Mouse (Mus musculus): Measurements from ENCODE around the gene Dcx. TPM values are rescaled to one million over a fixed set of nuclear protein-coding genes. Genes with fewer than 3 reads are reported as not detected.

Gene Dcx
- polyA plus RNA-seq (2014; fragmentation: Nextera tagmentation; extraction: Ambion mirVana): 348 and 397 TPM in 2 replicates

DNA sequence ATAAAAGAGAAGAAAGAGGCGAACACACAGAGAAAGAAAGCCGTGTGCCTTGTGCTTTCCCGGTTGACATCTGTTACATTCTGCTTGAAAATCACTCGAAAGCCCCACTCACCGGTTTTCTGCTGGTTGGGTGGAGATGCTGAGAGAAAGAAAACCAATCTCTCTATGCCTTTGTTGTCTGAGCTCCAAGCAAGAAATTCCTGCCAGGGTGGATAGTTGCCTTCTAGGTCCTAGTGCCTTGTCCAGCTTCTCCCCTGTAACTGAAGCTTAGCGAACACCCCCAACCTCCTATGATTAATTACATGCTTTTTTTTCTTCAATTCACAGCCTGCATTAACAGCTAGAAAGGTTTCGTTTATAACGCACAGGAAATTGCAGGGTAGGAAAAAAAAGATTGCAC is at the start of gene Dcx:
Gene Dcx, minus strand, starts transcription at position 354 of the 400 bp plus-strand sequence.
- WGBS: 32% methylated on average over 8 of the region's 8 CpGs
- ATAC-seq (ENCODE audit: low read depth): peak; percentile 87

DNA sequence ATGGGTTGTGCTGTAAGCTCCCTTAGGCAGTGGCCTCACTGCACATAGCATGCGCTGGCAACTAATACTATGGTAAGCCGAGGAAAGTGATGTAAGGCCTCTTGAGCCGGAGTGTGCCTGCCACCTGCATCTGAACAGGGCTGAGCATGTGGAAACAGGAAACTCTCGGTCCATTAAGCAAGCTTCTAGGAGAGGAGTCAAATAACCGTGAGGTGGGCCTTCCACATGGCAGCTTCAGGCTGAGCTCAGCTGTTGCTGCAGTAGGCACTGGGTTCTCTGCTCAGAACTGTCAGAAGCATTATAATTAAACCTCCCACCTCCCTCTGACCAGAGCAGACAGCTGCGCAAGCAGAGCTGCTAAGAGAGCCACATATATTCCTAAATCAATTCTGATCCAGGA is 33.1 kb upstream of the Dcx start:
- no peak overlapping the region for H3K4me3 ChIP-seq (ENCODE audit: low read depth, low read length)
- H3K9me3 ChIP-seq (ENCODE audit: control insufficient read depth, low read length): no peaks in the 10 kb centered on the region
- WGBS: 58% methylated on average over 6 of the region's 6 CpGs
- no peaks in the 10 kb centered on the region for H3K4me1 ChIP-seq (ENCODE audit: control insufficient read depth, insufficient read depth, low read length)
- no peaks in the 10 kb centered on the region for H3K36me3 ChIP-seq (ENCODE audit: control insufficient read depth, insufficient read depth, low read length)
- ATAC-seq (ENCODE audit: low read depth): peak; percentile 24; the same call in 1 of the 2 replicates
- no peak overlapping the region for H3K27ac ChIP-seq (ENCODE audit: low read depth, low read length)
- no peak overlapping the region for H3K4me2 ChIP-seq (ENCODE audit: low read depth, low read length)
- H3K9ac ChIP-seq (replicated peaks; ENCODE audit: low read depth, low read length): no peak overlapping the region
- no peaks in the 10 kb centered on the region for H3K27me3 ChIP-seq (ENCODE audit: control insufficient read depth, insufficient read depth, low read length)

More for the DNA sequence above, at the start of gene Dcx:
- H3K27ac ChIP-seq (ENCODE audit: low read depth, low read length): peak within 1 kb of the TSS; percentile 83
- H3K27me3 ChIP-seq (ENCODE audit: control insufficient read depth, insufficient read depth, low read length): no peaks in the 10 kb centered on the region
- peak within 1 kb of the TSS; percentile 26; the same call in 1 of the 2 replicates for H3K4me2 ChIP-seq (ENCODE audit: low read depth, low read length)
- peak within 1 kb of the TSS; percentile 35 for H3K4me3 ChIP-seq (ENCODE audit: low read depth, low read length)
- H3K9me3 ChIP-seq (ENCODE audit: control insufficient read depth, low read length): no peaks in the 10 kb centered on the region
- peak within 1 kb of the TSS; percentile 64 for H3K9ac ChIP-seq (replicated peaks; ENCODE audit: low read depth, low read length)
- H3K4me1 ChIP-seq (ENCODE audit: control insufficient read depth, insufficient read depth, low read length): 0 out of 2 replicates have a peak, but pooled peaks cover 4% of the 10 kb centered on the region
- H3K36me3 ChIP-seq (ENCODE audit: control insufficient read depth, insufficient read depth, low read length): no peaks in the 10 kb centered on the region

DNA sequence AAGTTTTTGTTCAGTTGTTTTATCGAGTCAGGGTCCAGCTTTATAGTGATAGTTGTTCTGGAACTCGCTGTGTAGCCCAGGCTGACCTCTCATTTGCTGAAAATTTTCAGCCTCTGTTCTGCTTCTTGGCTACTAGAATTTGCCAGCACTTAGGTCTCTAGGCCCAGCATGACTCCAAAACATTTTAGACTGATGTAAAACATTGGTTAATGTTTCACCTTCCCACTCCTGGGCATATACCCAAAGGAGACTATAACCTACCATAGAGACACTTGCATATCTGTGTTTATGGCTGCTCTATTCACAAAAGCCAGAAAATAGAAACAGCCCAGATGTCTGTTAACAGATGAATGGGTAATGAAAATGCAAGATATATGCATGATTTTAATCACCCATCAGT is 560 bp upstream of the Dcx start:
- H3K9ac ChIP-seq (replicated peaks; ENCODE audit: low read depth, low read length): no peak overlapping the region
- WGBS: 71% methylated on average over 2 of the region's 2 CpGs
- no peaks in the 10 kb centered on the region for H3K36me3 ChIP-seq (ENCODE audit: control insufficient read depth, insufficient read depth, low read length)
- 0 out of 2 replicates have a peak, but pooled peaks have one; percentile 12 for ATAC-seq (ENCODE audit: low read depth)
- no peak overlapping the region for H3K27ac ChIP-seq (ENCODE audit: low read depth, low read length)
- H3K4me1 ChIP-seq (ENCODE audit: control insufficient read depth, insufficient read depth, low read length): 0 out of 2 replicates have a peak, but pooled peaks cover 3% of the 10 kb centered on the region
- no peaks in the 10 kb centered on the region for H3K27me3 ChIP-seq (ENCODE audit: control insufficient read depth, insufficient read depth, low read length)
- no peaks in the 10 kb centered on the region for H3K9me3 ChIP-seq (ENCODE audit: control insufficient read depth, low read length)
- no peak overlapping the region for H3K4me3 ChIP-seq (ENCODE audit: low read depth, low read length)
- H3K4me2 ChIP-seq (ENCODE audit: low read depth, low read length): peak overlapping the region; percentile 26; the same call in 1 of the 2 replicates

DNA sequence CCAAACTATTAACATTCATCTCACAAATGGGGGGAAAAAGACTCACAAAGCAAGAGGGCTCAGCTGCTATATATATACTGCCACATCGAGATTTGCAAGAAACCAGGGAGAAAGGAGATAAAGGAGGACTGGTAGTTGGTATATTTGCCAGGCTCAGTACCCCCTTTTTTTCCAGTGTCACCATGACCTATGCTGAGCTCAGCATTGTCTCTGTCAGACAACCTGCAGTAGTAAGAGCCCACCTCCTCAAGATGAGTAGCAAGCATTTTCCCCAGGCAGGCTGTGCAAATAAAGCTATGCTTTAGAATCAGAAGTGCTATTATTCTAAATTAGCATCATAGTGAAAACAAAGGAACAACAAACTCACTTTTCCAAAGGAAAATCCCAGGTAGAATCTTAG is 581 bp downstream of the Dcx start:
- peak overlapping the region; percentile 64 for H3K9ac ChIP-seq (replicated peaks; ENCODE audit: low read depth, low read length)
- ATAC-seq (ENCODE audit: low read depth): peak; percentile 65
- no peaks in the 10 kb centered on the region for H3K36me3 ChIP-seq (ENCODE audit: control insufficient read depth, insufficient read depth, low read length)
- WGBS: 29% methylated on average over 1 of the region's 1 CpGs
- H3K27ac ChIP-seq (ENCODE audit: low read depth, low read length): peak overlapping the region; percentile 83
- peak overlapping the region; percentile 35 for H3K4me3 ChIP-seq (ENCODE audit: low read depth, low read length)
- H3K4me2 ChIP-seq (ENCODE audit: low read depth, low read length): no peak overlapping the region
- no peaks in the 10 kb centered on the region for H3K27me3 ChIP-seq (ENCODE audit: control insufficient read depth, insufficient read depth, low read length)
- 0 out of 2 replicates have a peak, but pooled peaks cover 5% of the 10 kb centered on the region for H3K4me1 ChIP-seq (ENCODE audit: control insufficient read depth, insufficient read depth, low read length)
- no peaks in the 10 kb centered on the region for H3K9me3 ChIP-seq (ENCODE audit: control insufficient read depth, low read length)

DNA sequence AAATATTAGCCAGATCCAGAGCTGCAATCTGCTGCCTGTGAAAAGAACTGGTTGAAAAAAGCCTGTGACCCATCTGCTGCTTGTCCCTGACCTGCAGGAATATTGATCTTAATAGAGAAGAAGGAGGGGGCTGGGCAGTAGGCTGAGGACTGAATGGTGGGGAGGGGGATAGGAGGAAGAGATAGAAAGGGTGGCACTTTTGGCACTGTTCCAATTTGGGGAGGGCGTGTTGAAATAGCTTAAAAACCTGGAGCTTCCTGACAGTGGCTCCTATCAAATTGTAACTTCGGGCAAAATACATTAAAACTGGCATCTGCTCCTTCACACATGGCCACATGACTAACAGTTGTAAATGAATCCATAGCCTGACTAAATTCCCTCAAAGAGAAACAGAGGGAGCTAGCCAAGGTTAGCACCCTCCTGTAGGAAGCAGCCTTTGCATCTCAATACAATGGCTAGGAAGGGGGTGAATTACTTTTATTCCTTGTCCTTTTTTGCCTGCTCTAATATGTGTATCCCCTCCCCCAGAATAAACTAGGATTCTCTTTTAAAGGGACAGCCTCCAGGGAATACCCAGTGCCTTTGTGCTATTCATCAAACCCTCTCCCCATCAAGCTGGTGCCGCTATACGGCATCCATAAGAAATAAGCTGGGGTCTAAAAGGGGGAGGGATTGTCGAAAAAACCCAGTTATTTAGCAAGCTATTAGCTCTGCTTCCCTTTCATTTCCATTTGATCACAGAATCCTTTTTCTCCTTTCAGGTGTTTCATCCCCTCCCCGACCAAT is 1.5 kb downstream of the Dcx start:
- peak overlapping the region; percentile 52 for H3K4me2 ChIP-seq (ENCODE audit: low read depth, low read length)
- WGBS: 27% methylated on average over 6 of the region's 6 CpGs
- peak; percentile 78 for ATAC-seq (ENCODE audit: low read depth)
- H3K4me1 ChIP-seq (ENCODE audit: control insufficient read depth, insufficient read depth, low read length): peaks cover 10% of the 10 kb centered on the region; the same call in 1 of the 2 replicates
- H3K27ac ChIP-seq (ENCODE audit: low read depth, low read length): peak overlapping the region; percentile 83
- H3K27me3 ChIP-seq (ENCODE audit: control insufficient read depth, insufficient read depth, low read length): no peaks in the 10 kb centered on the region
- H3K9ac ChIP-seq (replicated peaks; ENCODE audit: low read depth, low read length): peak overlapping the region; percentile 64
- H3K4me3 ChIP-seq (ENCODE audit: low read depth, low read length): peak overlapping the region; percentile 35
- no peaks in the 10 kb centered on the region for H3K36me3 ChIP-seq (ENCODE audit: control insufficient read depth, insufficient read depth, low read length)
- H3K9me3 ChIP-seq (ENCODE audit: control insufficient read depth, low read length): no peaks in the 10 kb centered on the region

DNA sequence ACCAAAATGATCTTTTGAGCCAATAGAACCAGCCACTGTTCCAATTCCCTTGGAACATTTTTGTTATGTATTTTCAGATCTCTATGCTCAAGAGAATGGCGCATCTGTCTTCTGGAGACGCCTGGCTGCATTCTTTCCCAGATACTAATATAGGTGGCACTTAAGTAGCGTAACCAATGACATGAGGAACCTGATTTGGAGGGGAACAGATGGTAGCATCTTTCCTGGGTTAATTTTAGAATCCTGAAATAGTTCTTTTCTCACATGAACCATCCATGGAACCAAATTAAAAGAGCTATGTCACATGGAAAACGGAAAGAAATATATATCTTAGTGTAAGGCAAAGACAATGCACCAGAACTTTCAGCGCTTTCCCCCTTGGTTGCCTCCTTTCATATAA is 11.0 kb downstream of the Dcx start:
- ATAC-seq (ENCODE audit: low read depth): no peak
- WGBS: 73% methylated on average over 5 of the region's 5 CpGs

DNA sequence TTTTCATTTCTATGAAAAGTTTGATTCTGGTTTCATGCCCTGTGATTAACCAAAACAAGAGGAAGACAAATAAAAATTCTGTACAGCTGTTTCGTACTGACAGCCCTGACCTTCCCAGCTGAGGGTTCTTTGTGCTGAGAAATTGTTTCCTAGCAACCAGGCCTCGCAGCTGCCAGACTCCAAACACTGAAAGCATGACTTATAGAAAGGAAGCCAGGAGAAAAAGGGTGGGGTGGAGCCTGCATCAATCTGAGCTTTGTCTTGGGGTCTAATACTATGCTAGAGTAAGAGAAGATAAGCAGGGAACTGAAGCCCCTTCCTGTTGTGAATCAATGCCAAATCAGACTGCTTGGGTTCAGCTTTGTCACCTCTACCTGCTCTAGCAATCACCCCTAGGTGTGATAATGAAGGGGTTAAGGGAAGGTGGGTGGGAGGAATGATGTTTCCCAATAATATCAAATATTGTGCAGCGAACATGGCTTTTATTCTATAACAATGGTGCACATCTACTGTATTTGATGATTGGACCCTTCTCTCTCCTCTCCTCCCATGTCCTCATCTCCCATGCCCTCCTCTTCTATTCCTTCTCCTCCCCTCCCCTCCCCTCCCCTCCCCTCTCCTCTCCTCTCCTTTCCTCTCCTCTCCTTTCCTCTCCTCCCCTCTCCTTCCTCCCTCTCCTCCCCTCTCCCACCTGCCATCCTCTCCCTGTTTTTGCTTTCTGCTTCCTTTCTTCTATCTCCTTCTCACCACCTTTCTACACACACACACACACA is 26.2 kb downstream of the Dcx start:
- peaks cover 12% of the 10 kb centered on the region; the same call in 1 of the 2 replicates for H3K4me1 ChIP-seq (ENCODE audit: control insufficient read depth, insufficient read depth, low read length)
- no peaks in the 10 kb centered on the region for H3K9me3 ChIP-seq (ENCODE audit: control insufficient read depth, low read length)
- H3K27ac ChIP-seq (ENCODE audit: low read depth, low read length): peak overlapping the region; percentile 40; the same call in 1 of the 2 replicates
- ATAC-seq (ENCODE audit: low read depth): peak; percentile 52
- H3K4me2 ChIP-seq (ENCODE audit: low read depth, low read length): no peak overlapping the region; the same call in 1 of the 2 replicates
- WGBS: 30% methylated on average over 3 of the region's 3 CpGs
- H3K27me3 ChIP-seq (ENCODE audit: control insufficient read depth, insufficient read depth, low read length): no peaks in the 10 kb centered on the region
- no peak overlapping the region for H3K4me3 ChIP-seq (ENCODE audit: low read depth, low read length)
- no peak overlapping the region for H3K9ac ChIP-seq (replicated peaks; ENCODE audit: low read depth, low read length)
- no peaks in the 10 kb centered on the region for H3K36me3 ChIP-seq (ENCODE audit: control insufficient read depth, insufficient read depth, low read length)

More for the DNA sequence above, 11.0 kb downstream of the Dcx start:
- H3K4me3 ChIP-seq (ENCODE audit: low read depth, low read length): no peak overlapping the region
- H3K4me2 ChIP-seq (ENCODE audit: low read depth, low read length): no peak overlapping the region
- no peak overlapping the region for H3K27ac ChIP-seq (ENCODE audit: low read depth, low read length)
- peaks cover 4% of the 10 kb centered on the region; the same call in 1 of the 2 replicates for H3K4me1 ChIP-seq (ENCODE audit: control insufficient read depth, insufficient read depth, low read length)
- no peaks in the 10 kb centered on the region for H3K9me3 ChIP-seq (ENCODE audit: control insufficient read depth, low read length)
- no peaks in the 10 kb centered on the region for H3K27me3 ChIP-seq (ENCODE audit: control insufficient read depth, insufficient read depth, low read length)
- H3K36me3 ChIP-seq (ENCODE audit: control insufficient read depth, insufficient read depth, low read length): 0 out of 2 replicates have a peak, but pooled peaks cover 5% of the 10 kb centered on the region
- H3K9ac ChIP-seq (replicated peaks; ENCODE audit: low read depth, low read length): no peak overlapping the region

DNA sequence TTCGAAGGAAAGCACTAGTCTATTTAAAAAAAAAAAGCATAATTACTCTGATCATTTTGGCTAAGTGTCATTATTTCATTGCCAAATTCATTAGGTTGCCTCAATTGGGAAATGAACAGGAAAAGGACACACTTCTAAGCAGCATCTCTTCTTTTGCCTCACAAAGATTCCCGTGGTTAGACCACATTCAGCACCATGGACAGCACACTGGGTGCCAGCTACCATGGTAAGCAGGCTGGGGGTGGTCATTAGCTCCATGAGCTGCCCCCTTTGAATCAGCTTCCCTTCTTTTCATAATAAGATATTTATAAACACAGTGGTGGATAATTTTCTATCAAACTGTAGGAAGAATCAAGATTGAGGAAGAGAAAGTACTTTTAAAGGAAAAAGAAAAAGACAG is 28.4 kb downstream of the Dcx start:
- WGBS: 32% methylated on average over 2 of the region's 2 CpGs
- H3K27me3 ChIP-seq (ENCODE audit: control insufficient read depth, insufficient read depth, low read length): no peaks in the 10 kb centered on the region

More for the DNA sequence above, 28.4 kb downstream of the Dcx start:
- ATAC-seq (ENCODE audit: low read depth): no peak
- no peak overlapping the region for H3K4me2 ChIP-seq (ENCODE audit: low read depth, low read length)
- H3K36me3 ChIP-seq (ENCODE audit: control insufficient read depth, insufficient read depth, low read length): no peaks in the 10 kb centered on the region
- H3K9me3 ChIP-seq (ENCODE audit: control insufficient read depth, low read length): no peaks in the 10 kb centered on the region
- no peak overlapping the region for H3K27ac ChIP-seq (ENCODE audit: low read depth, low read length)
- no peak overlapping the region for H3K4me3 ChIP-seq (ENCODE audit: low read depth, low read length)
- no peak overlapping the region for H3K9ac ChIP-seq (replicated peaks; ENCODE audit: low read depth, low read length)
- peaks cover 12% of the 10 kb centered on the region; the same call in 1 of the 2 replicates for H3K4me1 ChIP-seq (ENCODE audit: control insufficient read depth, insufficient read depth, low read length)
